Mouse (Mus musculus) adrenal gland, postnatal 10 days (tissue): ENCODE results near the gene Foxn3. TPM values are rescaled to one million over a fixed set of nuclear protein-coding genes. Genes with fewer than 3 reads are reported as not detected.

Source experiments
- DNase-seq: peaks from one replicate; pipeline ENCODE4 v3.0.0; 2021; ENCODE audit warnings: mixed read lengths
- total RNA-seq, 2 experiments: library from RNA; stranded (reverse); gene quantifications; 2 replicates each; pipeline ENCODE4 v1.2.3; 2021

The Foxn3 gene
- total RNA-seq, 2 experiments from 2014 or later: 77.7 to 98.2 TPM

- no peak for DNase-seq
Measured at GRCm38 (mm10) chr12:99163342-99163682, 400.1 kb downstream of the Foxn3 start.

GRCm38 (mm10) chr12:99162639-99163341, 400.6 kb downstream of the Foxn3 start:
- DNase-seq: no peak

- no peak for DNase-seq
Measured at GRCm38 (mm10) chr12:99162188-99162587, 401.2 kb downstream of the Foxn3 start.

GRCm38 (mm10) chr12:99160061-99160460, 403.3 kb downstream of the Foxn3 start:
- DNase-seq: peak; percentile 69

GRCm38 (mm10) chr12:99155904-99156303, 407.5 kb downstream of the Foxn3 start:
- no peak for DNase-seq

- DNase-seq: no peak
Measured at GRCm38 (mm10) chr12:99154230-99154629, 409.2 kb downstream of the Foxn3 start.

GRCm38 (mm10) chr12:99153664-99154063, 409.7 kb downstream of the Foxn3 start:
- DNase-seq: no peak

GRCm38 (mm10) chr12:99150126-99150525, 413.3 kb downstream of the Foxn3 start:
- peak; percentile 77 for DNase-seq

- DNase-seq: no peak
Measured at GRCm38 (mm10) chr12:99149193-99149592, 414.2 kb downstream of the Foxn3 start.
